Mouse (Mus musculus): ENCODE data around the gene Rai1.

DNA sequence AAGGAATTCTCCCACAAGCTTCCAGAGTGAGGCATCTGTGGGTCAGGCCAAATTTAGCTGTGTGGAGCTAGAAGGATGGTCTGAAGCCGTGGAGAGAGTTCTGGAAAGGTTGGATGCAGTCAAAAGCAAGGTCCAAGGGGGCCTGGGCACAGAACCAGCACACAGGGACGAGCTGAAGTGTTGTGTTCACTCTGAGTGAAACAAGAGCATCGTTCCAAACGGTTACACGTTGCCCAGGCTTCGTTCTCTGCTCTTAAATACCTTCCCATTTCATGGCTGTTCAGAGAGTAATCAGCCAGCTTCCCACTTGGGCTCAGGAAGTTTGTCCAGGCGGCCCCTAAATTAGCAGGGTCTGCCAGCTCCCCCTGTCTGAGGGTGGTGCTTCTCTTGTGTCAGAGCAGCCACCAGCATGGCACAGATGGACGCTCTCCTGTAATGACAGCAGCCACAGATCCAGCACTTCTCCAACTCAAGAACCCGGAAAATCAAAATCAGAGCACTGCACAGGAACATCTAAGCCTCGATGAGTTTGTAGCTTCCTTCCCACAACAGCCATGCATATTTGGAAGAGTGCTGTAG, 68.9 kb downstream of the Rai1 start:
- TF ChIP-seq CTCF (IDR thresholded peaks at IDR 0.05; ENCODE audit: control insufficient read depth, insufficient read depth, insufficient read length) (no peak), CEBPB (IDR thresholded peaks at IDR 0.05; ENCODE audit: low read depth) (no peak), MAX (IDR thresholded peaks at IDR 0.05) (no peak), MYOD1 (IDR thresholded peaks at IDR 0.05; ENCODE audit: control insufficient read depth, insufficient read length, low read depth) (no peak), USF1 (IDR thresholded peaks at IDR 0.05; ENCODE audit: low read depth) (no peak), MYOG (IDR thresholded peaks at IDR 0.05; ENCODE audit: control insufficient read depth, extremely low read depth, insufficient read length) (no peak)
